Mouse (Mus musculus): ENCODE data around the gene Slc16a2.

- TF ChIP-seq CTCF (conservative IDR thresholded peaks at IDR 0.05; ENCODE audit: insufficient read depth, insufficient read length, low read depth, low read length) (no peak), POLR2A (IDR thresholded peaks at IDR 0.05; ENCODE audit: low read depth, low read length) (no peak)
These were observed 112.1 kb downstream of the Slc16a2 start for GRCm38 (mm10) chrX:103709671-103710070.
